In genomic region chr13:56294908-56295307, GRCm38 (mm10) we compare ENCODE assay signal across 11 mouse cellular contexts. TPM values are rescaled to one million over a fixed set of nuclear protein-coding genes. Genes with fewer than 3 reads are reported as not detected.
A peak's percentile ranks its signal among the peaks of the same experiment; 100 is the strongest.
DNase-seq lines count a peak whose midpoint lies in the region; ATAC-seq and TF ChIP-seq lines count a peak whose summit lies in the region.
"Had no signal": no experiment of that assay in that cellular context is flagged by ENCODE, and none has a peak within 500 bp of the region (broad histone marks: within the 10 kb centered on the region; RNA-seq: fewer than 3 reads in every experiment).

No protein-coding gene starts in this region.

- no peak for DNase-seq in frontal cortex, postnatal 25 days (ENCODE audit: low spot score in 2 of 2)
- peak; percentile 27 for DNase-seq in cerebellum, adult 9-11 months
- no peak for DNase-seq in forebrain, postnatal 0 days
- no peak for DNase-seq in heart, postnatal 14 days

- no peaks in the 10 kb centered on the region for H3K36me3 ChIP-seq in forebrain, postnatal 0 days (ENCODE audit: insufficient read depth)
- peaks cover 43% of the 10 kb centered on the region for H3K36me3 ChIP-seq in limb, embryonic 13.5 days

- no peak overlapping the region for H3K9ac ChIP-seq in forebrain, postnatal 0 days
- H3K9ac ChIP-seq in limb, embryonic 13.5 days, result peak overlapping the region; percentile 92

- intact Hi-C loops in heart, postnatal 14 days (cut with DNase I), result no loop called here

- peak; percentile 16; the same call in 1 of the 2 replicates for ATAC-seq in frontal cortex, adult (ENCODE audit: low TSS enrichment)
- ATAC-seq in forebrain, postnatal 0 days, result no peak
- ATAC-seq in limb, embryonic 13.5 days (ENCODE audit: low FRiP score, low read depth), result no peak
- no peak for ATAC-seq in monocyte, adult 5-6 weeks (replicated peaks; ENCODE audit: insufficient number of reproducible peaks, low FRiP score, low TSS enrichment, poor library complexity, severe bottlenecking)
- ATAC-seq in activated CD4-positive, CD25-positive, alpha-beta regulatory T cell, adult 4 months, result no peak

- no peaks in the 10 kb centered on the region for H3K4me1 ChIP-seq in forebrain, postnatal 0 days (ENCODE audit: insufficient read depth)
- H3K4me1 ChIP-seq in limb, embryonic 13.5 days, result peaks cover 73% of the 10 kb centered on the region

- WGBS in forebrain, postnatal 0 days, result 8% methylated on average over 10 of the region's 10 CpGs
- 4% methylated on average over 10 of the region's 10 CpGs for WGBS in limb, embryonic 13.5 days

- TF ChIP-seq CTCF in forebrain, postnatal 0 days (IDR thresholded peaks at IDR 0.05; ENCODE audit: low read depth), result no peak

- H3K27ac ChIP-seq in forebrain, postnatal 0 days (ENCODE audit: low read depth, low read length), result no peak overlapping the region
- peak overlapping the region; percentile 88 for H3K27ac ChIP-seq in limb, embryonic 13.5 days

- peak overlapping the region; percentile 56 for H3K4me2 ChIP-seq in forebrain, postnatal 0 days (ENCODE audit: low read depth)
- peak overlapping the region; percentile 80 for H3K4me2 ChIP-seq in limb, embryonic 13.5 days (replicated peaks)

- peak overlapping the region; percentile 38; the same call in 1 of the 2 replicates for H3K4me3 ChIP-seq in forebrain, postnatal 0 days (ENCODE audit: low read depth, low read length)
- H3K4me3 ChIP-seq in limb, embryonic 13.5 days, result peak overlapping the region; percentile 78

- H3K9me3 ChIP-seq in forebrain, postnatal 0 days (ENCODE audit: low read length), result no peaks in the 10 kb centered on the region
- peaks cover 4% of the 10 kb centered on the region; the same call in 1 of the 2 replicates for H3K9me3 ChIP-seq in limb, embryonic 13.5 days

- H3K27me3 ChIP-seq in forebrain, postnatal 0 days (ENCODE audit: insufficient read depth, low read length), result peaks cover 36% of the 10 kb centered on the region
- peaks cover 51% of the 10 kb centered on the region for H3K27me3 ChIP-seq in limb, embryonic 13.5 days

RNA-seq across cellular contexts. Expression of gene Cxcl14, which starts 1.4 kb away (rescaled TPM):
- total RNA-seq in forebrain, postnatal 0 days (2014; rRNA removed), result 21.3 and 44.2 TPM in 2 replicates
- polyA plus RNA-seq in forebrain, postnatal 0 days (2015; fragmentation: Nextera tagmentation; extraction: Ambion mirVana), result 37.2 and 37.6 TPM in 2 replicates
- 497 and 573 TPM in 2 replicates for polyA plus RNA-seq in limb, embryonic 13.5 days (2015; fragmentation: Nextera tagmentation; extraction: Ambion mirVana)
- total RNA-seq in monocyte, adult 5-6 weeks (2017), result not detected in 3 replicates
- total RNA-seq in heart, postnatal 14 days (2021), result under 1 TPM; 0.27 to 0.57 TPM
- polyA plus RNA-seq in activated CD4-positive, CD25-positive, alpha-beta regulatory T cell, adult 4 months (2017; shearing (Covaris generic)), result not detected
- total RNA-seq: neutrophil, adult 5-6 weeks had no signal

RNA-seq across cellular contexts. Expression of gene Neurog1, which starts 42.9 kb away (rescaled TPM):
- 0.08 TPM in 1 of 2 replicates, not detected in the other for total RNA-seq in forebrain, postnatal 0 days (2014; rRNA removed)
- not detected in 2 replicates for polyA plus RNA-seq in forebrain, postnatal 0 days (2015; fragmentation: Nextera tagmentation; extraction: Ambion mirVana)
- not detected in 2 replicates for polyA plus RNA-seq in limb, embryonic 13.5 days (2015; fragmentation: Nextera tagmentation; extraction: Ambion mirVana)
- total RNA-seq in monocyte, adult 5-6 weeks (2017), result not detected in 3 replicates
- not detected for total RNA-seq in heart, postnatal 14 days (2021)
- polyA plus RNA-seq in activated CD4-positive, CD25-positive, alpha-beta regulatory T cell, adult 4 months (2017; shearing (Covaris generic)), result not detected
- total RNA-seq: neutrophil, adult 5-6 weeks had no signal
- polyA plus RNA-seq: C2C12; large intestine, adult 2 months had no signal

Comparison
In these comparisons a context has a peak if more than half of its experiments do, and no peak if none do; other contexts are left out.
1. RNA of gene Cxcl14, which starts 1.4 kb away (total RNA-seq): 21.3 to 44.2 TPM in forebrain, postnatal 0 days; 0.27 to 0.57 TPM in heart, postnatal 14 days and not detected in monocyte, adult 5-6 weeks; every median in the first group is over 10 times any median in the second.